Mouse (Mus musculus): Measurements from ENCODE around the gene Epm2aip1.
A peak's percentile ranks its signal among the peaks of the same experiment; 100 is the strongest.

Epm2aip1 gene

GRCm38 (mm10) chr9:111271434-111272160 lies at the start of gene Epm2aip1, which contains the start of gene Mlh1:
Gene Epm2aip1, plus strand, starts transcription at chr9:111271929.
Gene Mlh1, minus strand, starts transcription at chr9:111271791.
- peak; percentile 99 for DNase-seq (ENCODE audit: inconsistent ontology term)

GRCm38 (mm10) chr9:111223406-111223805 lies 48.3 kb upstream of the Epm2aip1 start:
- no peak for DNase-seq (ENCODE audit: inconsistent ontology term)

DNA sequence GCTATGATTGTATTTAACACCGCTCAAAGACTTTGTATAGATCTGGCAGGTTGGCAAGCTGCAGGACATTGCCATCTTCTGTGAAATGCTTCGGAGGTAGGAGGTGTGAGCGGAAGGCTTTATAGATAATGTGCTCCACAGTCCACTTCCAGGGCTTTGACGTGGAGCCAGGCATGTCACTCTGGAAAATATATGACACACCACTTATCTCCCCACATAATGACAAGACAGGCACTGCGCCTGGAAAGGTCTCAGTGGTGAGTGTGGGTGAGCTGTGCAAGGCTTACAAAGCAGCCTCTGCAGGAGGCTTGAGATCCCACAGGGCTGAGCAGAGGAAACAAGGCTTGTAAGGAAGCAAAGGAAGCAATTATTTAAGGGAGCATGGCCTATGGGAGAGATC lies 43.3 kb upstream of the Epm2aip1 start:
- no peak for DNase-seq (ENCODE audit: inconsistent ontology term)

GRCm38 (mm10) chr9:111234701-111235100 lies 37.0 kb upstream of the Epm2aip1 start:
- DNase-seq (ENCODE audit: inconsistent ontology term), result no peak

GRCm38 (mm10) chr9:111237726-111238125 lies 34.0 kb upstream of the Epm2aip1 start:
- no peak for DNase-seq (ENCODE audit: inconsistent ontology term)

GRCm38 (mm10) chr9:111239821-111240220 lies 31.9 kb upstream of the Epm2aip1 start:
- no peak for DNase-seq (ENCODE audit: inconsistent ontology term)

DNA sequence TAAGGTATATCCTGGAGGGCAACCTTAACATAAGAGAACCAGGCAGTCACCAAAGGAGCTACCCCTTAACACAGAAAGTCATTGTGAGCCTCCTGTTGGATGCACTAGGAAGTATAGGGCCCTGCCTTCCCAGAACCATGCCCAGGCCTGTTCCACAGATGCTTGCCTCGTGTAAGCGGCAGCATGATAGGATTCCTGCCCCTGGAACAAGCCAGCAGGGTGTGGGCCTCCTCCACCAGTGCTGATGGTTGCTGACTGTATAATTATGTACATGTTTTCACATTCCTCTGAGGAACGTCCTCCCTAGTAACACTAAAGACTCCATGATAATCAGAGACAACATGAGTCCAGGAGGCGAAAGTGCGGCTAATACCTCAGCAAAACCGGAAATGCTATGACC lies 28.3 kb upstream of the Epm2aip1 start:
- no peak for DNase-seq (ENCODE audit: inconsistent ontology term)

DNA sequence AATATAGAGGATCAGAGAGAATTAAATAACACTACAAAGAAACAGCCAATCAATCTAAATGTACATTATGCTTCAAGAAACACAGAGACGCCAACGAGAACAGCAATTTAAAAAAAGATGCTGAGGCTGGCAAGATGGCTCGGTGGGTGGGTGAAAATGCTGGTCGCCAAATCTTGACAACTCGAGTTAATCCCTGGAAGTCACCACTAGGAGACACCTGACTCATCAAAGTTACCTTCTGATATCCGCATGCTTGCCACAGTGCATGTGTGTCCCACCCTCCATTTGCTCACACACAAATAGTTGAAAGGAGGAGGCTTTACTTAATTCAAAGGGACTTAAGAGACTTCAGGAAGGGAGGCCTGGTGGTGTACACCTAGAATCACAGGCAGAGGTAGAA lies 26.2 kb upstream of the Epm2aip1 start:
- no peak for DNase-seq (ENCODE audit: inconsistent ontology term)

GRCm38 (mm10) chr9:111247682-111248246 lies 24.0 kb upstream of the Epm2aip1 start:
- peak; percentile 7 for DNase-seq (ENCODE audit: inconsistent ontology term)

DNA sequence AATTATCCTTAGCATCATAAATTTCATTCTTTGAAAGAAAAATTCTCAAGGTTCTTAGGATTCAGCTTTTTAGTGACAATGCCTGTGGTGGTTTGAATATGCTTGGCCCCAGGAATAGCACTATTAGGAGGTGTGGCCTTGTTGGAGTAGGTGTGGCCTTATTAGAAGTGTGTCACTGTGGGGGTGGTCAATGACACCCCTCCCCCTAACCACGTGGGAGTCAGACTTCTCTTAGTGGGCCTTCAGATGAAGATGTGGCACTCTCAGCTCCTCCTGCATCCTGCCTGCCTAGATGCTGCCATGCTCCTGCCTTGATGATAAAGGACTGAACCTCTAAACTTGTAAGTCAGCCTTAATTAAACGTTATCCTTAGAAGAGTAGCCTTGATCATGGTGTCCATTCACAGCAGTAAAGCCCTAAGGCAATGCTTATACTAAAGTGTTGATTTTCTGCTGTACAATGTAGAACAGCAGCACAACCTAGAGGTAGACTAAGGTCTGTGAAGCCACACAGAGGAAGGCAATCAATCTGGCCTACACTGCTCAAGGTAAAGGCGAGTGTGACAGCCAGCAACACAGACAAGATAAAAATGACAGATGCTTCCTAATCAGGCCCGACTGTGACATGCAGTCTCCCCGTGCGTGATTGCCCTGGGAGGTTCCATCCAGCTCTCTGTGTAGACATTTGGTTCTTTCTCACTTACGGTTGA lies 19.4 kb upstream of the Epm2aip1 start:
- no peak for DNase-seq (ENCODE audit: inconsistent ontology term)

- DNase-seq (ENCODE audit: inconsistent ontology term), result peak; percentile 89
Measured at GRCm38 (mm10) chr9:111260360-111260985, 11.3 kb upstream of the Epm2aip1 start.

DNA sequence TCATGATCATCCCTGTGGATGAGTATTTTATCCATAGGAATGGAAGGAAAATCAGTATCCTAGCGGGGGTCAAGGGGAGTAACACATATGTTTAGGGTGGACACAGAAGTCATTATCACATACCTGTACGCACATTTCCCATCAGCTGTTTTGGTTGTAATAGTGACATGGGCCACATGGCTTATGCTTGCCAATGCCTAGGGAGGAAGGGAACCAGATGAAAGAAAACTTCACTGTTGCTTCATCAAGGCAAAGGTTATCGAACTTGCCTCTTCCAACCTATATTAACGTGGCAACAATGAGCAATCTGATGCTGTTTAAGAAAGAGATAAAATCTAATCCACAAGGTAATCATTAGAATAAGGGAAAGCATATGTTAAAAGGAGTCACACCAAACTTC lies 10.4 kb upstream of the Epm2aip1 start:
- DNase-seq (ENCODE audit: inconsistent ontology term), result no peak

GRCm38 (mm10) chr9:111267998-111268397 lies 3.7 kb upstream of the Epm2aip1 start:
- no peak for DNase-seq (ENCODE audit: inconsistent ontology term)

GRCm38 (mm10) chr9:111270606-111271005 lies 1.1 kb upstream of the Epm2aip1 start:
- no peak for DNase-seq (ENCODE audit: inconsistent ontology term)

- DNase-seq (ENCODE audit: inconsistent ontology term), result no peak
Measured at GRCm38 (mm10) chr9:111271056-111271433, 684 bp upstream of the Epm2aip1 start.

DNA sequence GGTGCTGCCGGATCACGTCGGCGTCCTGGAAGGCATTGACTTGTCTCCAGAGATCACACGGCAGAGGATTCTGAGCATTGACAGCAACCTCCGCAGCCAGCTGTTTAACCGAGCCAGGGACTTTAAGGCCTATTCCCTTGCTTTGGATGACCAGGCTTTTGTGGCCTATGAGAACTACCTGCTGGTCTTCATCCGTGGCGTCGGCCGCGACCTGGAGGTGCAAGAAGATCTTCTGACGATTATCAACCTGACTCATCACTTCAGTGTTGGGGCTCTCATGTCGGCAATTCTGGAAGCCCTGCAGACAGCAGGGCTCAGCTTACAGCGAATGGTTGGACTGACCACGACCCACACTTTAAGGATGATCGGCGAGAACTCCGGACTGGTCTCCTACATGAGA lies 627 bp downstream of the Epm2aip1 start:
- peak; percentile 38 for DNase-seq (ENCODE audit: inconsistent ontology term)

GRCm38 (mm10) chr9:111272996-111273785 lies 1.5 kb downstream of the Epm2aip1 start:
- DNase-seq (ENCODE audit: inconsistent ontology term), result no peak

GRCm38 (mm10) chr9:111273958-111274357 lies 2.2 kb downstream of the Epm2aip1 start:
- no peak for DNase-seq (ENCODE audit: inconsistent ontology term)

GRCm38 (mm10) chr9:111275156-111275555 lies 3.4 kb downstream of the Epm2aip1 start:
- no peak for DNase-seq (ENCODE audit: inconsistent ontology term)

DNA sequence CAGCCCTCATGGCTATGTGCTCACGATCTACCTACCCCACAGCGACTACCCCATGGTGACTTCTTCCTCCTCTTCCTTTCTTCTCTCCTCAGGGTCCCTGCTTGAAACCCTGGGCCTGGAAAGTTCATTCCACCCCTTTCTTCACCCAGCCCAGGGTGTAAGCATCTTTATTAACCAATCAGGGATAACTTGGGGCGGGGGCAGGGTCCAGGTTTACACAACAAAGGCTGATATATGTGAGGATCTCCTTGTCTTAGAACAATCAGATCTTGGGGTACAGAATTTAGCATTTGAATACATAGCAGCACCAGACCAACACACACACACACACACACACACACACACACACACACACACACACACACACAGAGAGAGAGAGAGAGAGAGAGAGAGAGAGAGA lies 13.3 kb downstream of the Epm2aip1 start:
- no peak for DNase-seq (ENCODE audit: inconsistent ontology term)

- no peak for DNase-seq (ENCODE audit: inconsistent ontology term)
Measured at GRCm38 (mm10) chr9:111285676-111286075, 13.9 kb downstream of the Epm2aip1 start.

- no peak for DNase-seq (ENCODE audit: inconsistent ontology term)
Measured at GRCm38 (mm10) chr9:111286468-111286867, 14.7 kb downstream of the Epm2aip1 start.

Data from Muller cell, postnatal 12 days (primary cell).